In genomic region chr3:69626963-69627590, GRCm38 (mm10) we compare ENCODE assay signal across 18 mouse cellular contexts. TPM values are rescaled to one million over a fixed set of nuclear protein-coding genes. Genes with fewer than 3 reads are reported as not detected.
A peak's percentile ranks its signal among the peaks of the same experiment; 100 is the strongest.
DNase-seq lines count a peak whose midpoint lies in the region; ATAC-seq and TF ChIP-seq lines count a peak whose summit lies in the region.
"Had no signal": no experiment of that assay in that cellular context is flagged by ENCODE, and none has a peak within 500 bp of the region (broad histone marks: within the 10 kb centered on the region; RNA-seq: fewer than 3 reads in every experiment).

No protein-coding gene starts in this region.

- ATAC-seq in kidney, embryonic 15.5 days (replicated peaks; ENCODE audit: low FRiP score): no peak
- ATAC-seq in lung, postnatal 0 days: no peak
- no peak for ATAC-seq in midbrain, embryonic 16.5 days
- ATAC-seq: forebrain, embryonic 14.5 days; hindbrain, postnatal 0 days had no signal

- WGBS in kidney, embryonic 15.5 days: 71% methylated on average over 11 of the region's 11 CpGs
- 73% methylated on average over 11 of the region's 11 CpGs for WGBS in lung, postnatal 0 days
- WGBS in midbrain, embryonic 16.5 days: 80% methylated on average over 11 of the region's 11 CpGs

- no peaks in the 10 kb centered on the region for H3K36me3 ChIP-seq in kidney, embryonic 15.5 days
- no peaks in the 10 kb centered on the region for H3K36me3 ChIP-seq in lung, postnatal 0 days (ENCODE audit: insufficient read depth, low read length)
- H3K36me3 ChIP-seq in midbrain, embryonic 16.5 days (ENCODE audit: control insufficient read depth, insufficient read depth, low read length): no peaks in the 10 kb centered on the region
- H3K36me3 ChIP-seq: heart, embryonic 13.5 days had no signal

- H3K9me3 ChIP-seq in kidney, embryonic 15.5 days (replicated peaks): no peaks in the 10 kb centered on the region
- H3K9me3 ChIP-seq in lung, postnatal 0 days (ENCODE audit: low read length): no peaks in the 10 kb centered on the region
- H3K9me3 ChIP-seq in midbrain, embryonic 16.5 days (replicated peaks; ENCODE audit: control insufficient read depth, low read length, poor library complexity, severe bottlenecking): no peaks in the 10 kb centered on the region
- H3K9me3 ChIP-seq: heart, embryonic 13.5 days had no signal

- TF ChIP-seq EP300 in lung, postnatal 0 days (IDR thresholded peaks at IDR 0.05): no peak

- no peak overlapping the region for H3K4me3 ChIP-seq in kidney, embryonic 15.5 days (replicated peaks)
- H3K4me3 ChIP-seq in lung, postnatal 0 days (ENCODE audit: low read depth, low read length): no peak overlapping the region
- H3K4me3 ChIP-seq in midbrain, embryonic 16.5 days (ENCODE audit: low read depth, low read length): no peak overlapping the region
- H3K4me3 ChIP-seq: erythroblast, embryonic 14.5 days; heart, embryonic 13.5 days had no signal

- no peaks in the 10 kb centered on the region for H3K27me3 ChIP-seq in kidney, embryonic 15.5 days
- H3K27me3 ChIP-seq in lung, postnatal 0 days (replicated peaks; ENCODE audit: insufficient read depth, low read length): no peaks in the 10 kb centered on the region
- no peaks in the 10 kb centered on the region for H3K27me3 ChIP-seq in midbrain, embryonic 16.5 days (ENCODE audit: control insufficient read depth, insufficient read depth, low read depth, low read length)
- H3K27me3 ChIP-seq: heart, embryonic 13.5 days had no signal

- no peak overlapping the region for H3K4me2 ChIP-seq in kidney, embryonic 15.5 days
- H3K4me2 ChIP-seq in lung, postnatal 0 days (replicated peaks; ENCODE audit: low read depth, low read length): no peak overlapping the region
- no peak overlapping the region for H3K4me2 ChIP-seq in midbrain, embryonic 16.5 days (ENCODE audit: low read length)
- H3K4me2 ChIP-seq: heart, embryonic 13.5 days; lung, embryonic 14.5 days had no signal

- no peak overlapping the region for H3K9ac ChIP-seq in kidney, embryonic 15.5 days
- H3K9ac ChIP-seq in lung, postnatal 0 days (replicated peaks; ENCODE audit: low read depth): no peak overlapping the region
- no peak overlapping the region for H3K9ac ChIP-seq in midbrain, embryonic 16.5 days (ENCODE audit: low read depth, low read length)
- H3K9ac ChIP-seq: heart, embryonic 13.5 days; lung, embryonic 14.5 days had no signal

- H3K4me1 ChIP-seq in kidney, embryonic 15.5 days: no peaks in the 10 kb centered on the region
- H3K4me1 ChIP-seq in lung, postnatal 0 days (ENCODE audit: insufficient read depth, low read depth, low read length): no peaks in the 10 kb centered on the region
- no peaks in the 10 kb centered on the region for H3K4me1 ChIP-seq in midbrain, embryonic 16.5 days (ENCODE audit: control insufficient read depth, insufficient read depth, low read length)
- H3K4me1 ChIP-seq: heart, embryonic 13.5 days had no signal

- peak; percentile 6 for DNase-seq in gastrocnemius, postnatal 25 days
- DNase-seq in gastrocnemius, adult 18-20 months (ENCODE audit: low spot score): no peak
- peak; percentile 6 for DNase-seq in kidney, postnatal 10 days
- peak; percentile 42 for DNase-seq in forelimb bud, embryonic 11.5 days (ENCODE audit: low read depth, low spot score)
- no peak for DNase-seq in lung, postnatal 0 days (ENCODE audit: low spot score)
- DNase-seq: cerebellum, adult 8-10 months; layer of hippocampus, adult 9-11 months; lung, embryonic 14.5 days; midbrain, embryonic 14.5 days; thymus, postnatal 4 days had no signal

- no peak for TF ChIP-seq CTCF in lung, postnatal 0 days (IDR thresholded peaks at IDR 0.05)

- H3K27ac ChIP-seq in kidney, embryonic 15.5 days: no peak overlapping the region
- H3K27ac ChIP-seq in lung, postnatal 0 days (ENCODE audit: low read length): no peak overlapping the region
- H3K27ac ChIP-seq in midbrain, embryonic 16.5 days (ENCODE audit: low read length): no peak overlapping the region
- H3K27ac ChIP-seq: heart, embryonic 13.5 days; hindbrain, postnatal 0 days; macrophage had no signal

RNA-seq across cellular contexts. Expression of gene B3galnt1, which starts 28.3 kb away (rescaled TPM):
- 1 to 10 TPM; 2.2 to 3.0 TPM for total RNA-seq in gastrocnemius, postnatal 25 days (2021)
- 1 to 10 TPM; 1.2 to 2.1 TPM for total RNA-seq in gastrocnemius, adult 18-20 months (2021)
- 32.6 and 34.0 TPM in 2 replicates for polyA plus RNA-seq in kidney, embryonic 15.5 days (2015; fragmentation: Nextera tagmentation; extraction: Ambion mirVana)
- polyA plus RNA-seq in lung, postnatal 0 days (2015; fragmentation: Nextera tagmentation; extraction: Ambion mirVana): 16.7 and 21.0 TPM in 2 replicates
- 115 and 118 TPM in 2 replicates for polyA plus RNA-seq in midbrain, embryonic 16.5 days (2015; fragmentation: Nextera tagmentation; extraction: Ambion mirVana)
- total RNA-seq: neutrophil, adult 5-6 weeks had no signal
- polyA plus RNA-seq: erythroblast, embryonic 14.5 days had no signal

Comparison
In these comparisons a context has a peak if more than half of its experiments do, and no peak if none do; other contexts are left out.
1. DNase-seq: peak in gastrocnemius, postnatal 25 days (single experiment), kidney, postnatal 10 days (single experiment) and forelimb bud, embryonic 11.5 days (single experiment); none in gastrocnemius, adult 18-20 months (single experiment) and lung, postnatal 0 days (single experiment).